Mouse (Mus musculus) lung, postnatal 14 days (tissue): ENCODE data around the gene Gli1.

Experiments used
- DNase-seq: peaks from one replicate; pipeline ENCODE4 v3.0.0; 2021

The Gli1 gene

GRCm38 (mm10) chr10:127290307-127290929 lies 51.4 kb downstream of the Gli1 start:
- peak; percentile 100 for DNase-seq

DNA sequence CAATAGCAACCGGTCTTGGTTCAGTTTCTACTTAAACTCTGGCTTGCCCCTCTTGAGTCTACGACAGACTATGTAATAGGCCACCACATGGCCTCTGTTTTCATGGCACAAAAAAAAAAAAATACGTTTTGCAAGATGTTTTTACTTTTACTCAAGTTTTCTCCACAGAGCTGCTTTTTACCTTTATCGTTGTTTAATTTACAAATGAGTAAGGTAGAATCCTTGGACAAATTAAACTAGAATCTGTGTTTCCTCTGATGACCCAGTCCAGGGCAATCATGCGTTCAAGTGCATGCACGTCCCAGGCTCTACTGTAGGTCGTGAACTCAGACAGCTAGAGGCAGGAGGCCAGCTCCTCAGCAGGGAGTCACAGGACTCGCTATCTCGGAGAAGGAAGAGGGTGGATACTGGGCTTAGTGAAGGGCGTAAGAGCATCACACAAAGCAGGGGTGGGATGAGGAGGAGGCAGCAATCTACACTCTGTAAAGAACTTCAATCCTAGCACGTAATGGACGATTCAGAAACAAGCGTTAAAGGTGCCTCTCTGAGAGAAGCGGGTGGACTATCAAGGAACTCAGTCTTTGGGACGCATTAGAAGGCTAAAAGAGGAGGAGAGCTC lies 52.1 kb downstream of the Gli1 start:
- DNase-seq = peak; percentile 56

- peak; percentile 91 for DNase-seq
These were observed 52.8 kb downstream of the Gli1 start, which contains the start of gene Mbd6 for GRCm38 (mm10) chr10:127288800-127289572. Gene Mbd6 (minus strand): TSS chr10:127289018.

GRCm38 (mm10) chr10:127288328-127288799 lies 53.4 kb downstream of the Gli1 start:
- DNase-seq = peak; percentile 65

DNA sequence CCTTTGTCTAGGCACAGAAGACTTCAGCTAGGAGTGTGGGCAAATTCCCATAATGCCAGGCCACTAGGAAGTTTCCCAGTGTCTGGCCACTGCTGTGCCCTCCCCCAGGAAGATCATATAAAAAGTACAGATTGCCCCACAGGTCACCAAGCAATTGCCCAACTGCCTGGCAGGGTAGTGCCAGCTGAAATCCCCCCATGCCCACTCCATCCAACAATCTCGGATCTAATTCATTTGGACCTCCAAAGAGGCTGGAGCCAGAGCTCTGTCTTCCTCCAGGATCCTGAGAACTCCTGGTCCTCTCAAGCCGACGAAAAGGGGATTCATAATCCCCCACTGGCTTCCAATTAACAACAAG lies 53.9 kb downstream of the Gli1 start:
- DNase-seq = no peak

DNA sequence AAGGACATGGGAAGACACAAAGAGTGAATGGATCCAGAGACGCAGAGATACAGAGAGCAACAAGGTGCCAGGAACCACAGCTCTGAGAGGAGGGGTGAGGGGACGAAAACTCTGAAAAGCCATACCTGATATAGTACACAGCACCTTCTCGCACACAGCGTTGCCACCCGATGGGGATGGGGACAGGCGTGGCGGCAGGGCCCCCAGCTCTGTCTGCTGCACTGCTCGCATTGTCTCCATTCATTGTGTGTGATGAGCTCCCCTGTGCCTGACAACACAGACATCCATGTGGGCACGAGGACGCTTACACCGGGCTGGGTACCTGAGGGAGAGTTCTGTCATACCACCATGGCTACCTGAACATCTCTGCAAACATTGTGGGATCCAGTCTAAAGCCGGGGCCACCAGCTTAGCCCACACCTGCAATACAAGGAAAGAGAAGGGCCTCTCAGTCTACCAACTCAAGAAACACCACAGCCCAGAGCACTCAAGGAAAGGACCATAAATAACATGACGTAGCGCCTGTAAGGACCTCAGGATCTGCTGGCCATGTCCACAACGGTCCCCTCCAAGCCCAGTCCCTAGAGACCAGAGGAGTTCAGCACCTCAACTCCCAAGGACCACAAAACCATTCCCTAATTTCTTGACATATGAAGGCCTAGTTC lies 54.4 kb downstream of the Gli1 start:
- DNase-seq = no peak

DNA sequence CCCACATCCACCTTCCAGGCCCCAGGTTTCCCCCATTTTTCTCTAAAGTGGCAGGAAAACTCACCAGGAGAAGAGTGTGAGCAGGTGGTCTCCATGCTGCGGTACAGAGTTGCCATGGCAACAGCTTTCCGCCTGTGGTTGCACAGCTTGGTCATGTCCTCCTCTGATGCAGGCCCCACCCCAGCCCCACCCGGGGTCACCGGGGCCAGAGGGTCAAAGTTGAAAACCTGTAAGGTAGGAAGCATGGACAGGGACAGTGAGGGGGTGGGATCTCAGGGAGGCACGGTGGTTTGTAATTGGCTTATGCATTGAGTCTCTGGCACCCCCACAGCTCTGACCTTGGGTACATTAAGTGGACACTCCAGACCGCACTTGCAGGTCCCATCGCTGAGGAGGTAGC lies 55.0 kb downstream of the Gli1 start:
- DNase-seq = no peak

GRCm38 (mm10) chr10:127286194-127286593 lies 55.6 kb downstream of the Gli1 start:
- DNase-seq = no peak

- no peak for DNase-seq
These were observed 56.1 kb downstream of the Gli1 start for GRCm38 (mm10) chr10:127285644-127286043.

GRCm38 (mm10) chr10:127284724-127285500 lies 56.9 kb downstream of the Gli1 start:
- no peak for DNase-seq

GRCm38 (mm10) chr10:127284105-127284622 lies 57.6 kb downstream of the Gli1 start:
- DNase-seq = no peak

DNA sequence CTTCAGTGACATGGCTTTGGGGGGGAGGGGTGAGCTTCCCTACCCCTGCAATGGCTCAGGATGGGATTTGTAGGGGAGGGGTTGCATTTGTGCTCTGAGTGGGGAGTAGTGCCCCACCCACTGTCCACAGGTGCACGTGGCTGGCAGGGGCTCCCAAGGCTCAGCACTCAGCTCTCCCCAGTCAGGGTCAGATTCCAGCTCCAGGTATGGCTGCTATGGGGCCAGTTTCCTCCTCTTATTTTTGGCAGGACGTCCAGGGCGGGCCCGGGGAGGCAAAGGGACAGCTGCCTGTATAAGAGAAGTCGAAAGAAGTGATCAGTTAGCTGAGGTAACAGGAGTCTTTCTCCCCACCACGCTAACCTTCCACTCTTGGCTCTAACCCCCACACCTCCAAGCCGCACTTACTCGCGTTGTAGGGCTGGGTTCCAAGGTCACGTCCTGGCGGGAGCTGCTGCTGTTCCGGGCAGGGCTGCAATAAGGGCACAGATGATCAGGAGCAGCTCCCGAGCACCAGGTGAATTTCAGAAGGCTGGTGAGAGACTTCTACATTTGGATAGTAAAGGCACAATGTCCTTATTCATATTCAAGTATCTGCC lies 59.1 kb downstream of the Gli1 start:
- no peak for DNase-seq

DNA sequence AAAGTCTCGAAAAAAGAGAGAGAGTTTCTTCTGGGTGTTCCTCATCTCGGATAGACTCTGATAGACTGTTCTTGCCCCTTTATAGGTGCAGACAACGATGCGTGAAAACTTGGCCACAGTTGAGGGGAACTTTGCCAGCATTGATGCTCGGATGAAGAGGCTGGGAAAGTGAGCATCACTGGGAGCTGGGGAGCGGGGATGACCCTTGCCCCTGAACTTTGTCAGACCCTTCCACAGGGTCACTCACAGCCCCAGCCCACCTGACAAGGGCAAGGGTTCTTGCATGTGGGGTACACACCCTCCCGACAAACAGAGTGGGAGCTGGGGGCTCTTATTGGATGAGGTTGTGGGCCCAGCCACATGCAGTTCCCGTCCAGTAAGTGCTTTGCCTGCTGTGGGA lies 60.5 kb downstream of the Gli1 start:
- no peak for DNase-seq
